Mouse (Mus musculus) bone marrow, adult 2 months (tissue): Measurements from ENCODE around the gene Gapt.

Experiments
- CTCF ChIP-seq: fragments of 200-500 bp; IDR thresholded peaks from 2 replicates; pipeline ENCODE4 v1.5.1; 2011; ENCODE audit warnings: low read length, control low read depth; ENCODE audit not compliant: control insufficient read depth, insufficient read depth
- POLR2A ChIP-seq: fragments of 200-500 bp; IDR thresholded peaks from 2 replicates; pipeline ENCODE4 v1.6.1; 2011; ENCODE audit warnings: low read depth, mild to moderate bottlenecking, control low read depth, low read length, borderline replicate concordance; ENCODE audit not compliant: control insufficient read depth

DNA sequence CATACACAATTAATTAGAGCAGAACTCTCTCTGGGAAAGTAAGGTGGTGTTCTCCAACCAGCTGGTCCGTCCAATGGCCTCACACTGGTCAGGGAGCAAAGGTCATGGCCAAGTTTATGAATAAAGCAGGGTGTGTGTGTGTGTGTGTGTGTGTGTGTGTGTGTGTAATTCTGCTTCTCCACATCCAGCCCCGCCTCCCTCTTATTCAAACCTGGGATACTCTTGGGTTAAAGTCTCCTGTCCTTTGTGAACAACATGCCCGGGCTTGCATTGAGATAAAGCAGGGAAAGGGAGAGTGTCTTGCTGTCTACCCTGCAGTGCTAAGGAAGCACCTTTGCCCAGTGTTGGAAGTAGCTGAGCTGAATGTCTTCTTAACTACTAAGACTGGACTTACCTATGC, 35.6 kb upstream of the Gapt start:
- TF ChIP-seq CTCF (no peak), POLR2A (no peak)
